Mouse (Mus musculus) limb, embryonic 10.5 days (tissue): ENCODE measurements around the gene Kdm2b. TPM values are rescaled to one million over a fixed set of nuclear protein-coding genes. Genes with fewer than 3 reads are reported as not detected.

Experiments
- DNase-seq: peaks from one replicate; pipeline ENCODE4 v3.0.0-alpha.2; 2017; ENCODE audit warnings: low spot score
- H3K27ac ChIP-seq: fragments of 300-500 bp; sonication (generic); 2 replicates; pipeline ENCODE4 v1.5.1; 2016; ENCODE audit warnings: mild to moderate bottlenecking
- H3K27me3 ChIP-seq: fragments of 300-500 bp; sonication (generic); 2 replicates; pipeline ENCODE4 v1.6.1; 2016; ENCODE audit warnings: low read depth, mild to moderate bottlenecking; ENCODE audit not compliant: poor library complexity, severe bottlenecking
- H3K36me3 ChIP-seq: fragments of 300-500 bp; sonication (generic); 2 replicates; pipeline ENCODE4 v1.6.1; 2016; ENCODE audit warnings: mild to moderate bottlenecking, moderate library complexity
- H3K4me1 ChIP-seq: fragments of 300-500 bp; sonication (generic); 2 replicates; pipeline ENCODE4 v1.6.1; 2016
- H3K4me3 ChIP-seq: fragments of 300-500 bp; sonication (generic); 2 replicates; pipeline ENCODE4 v1.5.1; 2016; ENCODE audit warnings: mild to moderate bottlenecking, moderate library complexity
- H3K9me3 ChIP-seq: fragments of 300-500 bp; sonication (generic); replicated peaks from 2 replicates; pipeline ENCODE4 v1.6.1; 2016; ENCODE audit warnings: mild to moderate bottlenecking
- WGBS: fragments of 180-500 bp; shearing (Covaris S2); methylation state at CpG from one replicate; pipeline ENCODE4 v1.1.7; 2016; 5-methylcytosine and 5-hydroxymethylcytosine counted together
- polyA plus RNA-seq: library from polyadenylated mRNA; unstranded; fragments of >200 nt; fragmentation: Nextera tagmentation; extraction: Ambion mirVana; gene quantifications from 2 replicates; pipeline ENCODE4 v1.2.1, GENCODE M21; 2016

Kdm2b gene
- polyA plus RNA-seq, 1 experiment from 2014 or later, result 108 TPM

DNA sequence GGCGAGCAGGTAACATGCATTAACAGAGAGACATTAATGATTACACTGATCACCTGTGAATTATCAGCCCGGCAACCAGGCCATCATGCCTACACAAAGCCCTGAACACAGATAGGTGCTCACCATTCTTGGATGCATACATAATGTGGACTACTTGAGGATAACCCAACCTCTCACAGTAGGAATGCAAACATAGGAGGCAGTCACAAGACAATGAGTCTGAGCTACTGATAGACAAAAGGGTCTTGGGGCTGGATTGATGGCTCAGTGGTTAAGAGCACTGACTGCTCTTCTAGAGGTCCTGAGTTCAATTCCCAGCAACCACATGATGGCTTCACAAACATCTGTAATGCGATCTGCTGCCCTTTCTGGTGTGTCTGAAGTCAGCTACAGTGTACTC is 117.0 kb downstream of the Kdm2b start:
- no peaks in the 10 kb centered on the region for H3K4me1 ChIP-seq
- H3K36me3 ChIP-seq, result peaks cover 86% of the 10 kb centered on the region
- no peaks in the 10 kb centered on the region for H3K27me3 ChIP-seq
- DNase-seq, result no peak
- whole genome bisulfite sequencing, result 95% methylated on average over 3 of the region's 3 CpGs
- no peaks in the 10 kb centered on the region for H3K9me3 ChIP-seq
- H3K4me3 ChIP-seq, result no peak overlapping the region
- no peak overlapping the region for H3K27ac ChIP-seq

DNA sequence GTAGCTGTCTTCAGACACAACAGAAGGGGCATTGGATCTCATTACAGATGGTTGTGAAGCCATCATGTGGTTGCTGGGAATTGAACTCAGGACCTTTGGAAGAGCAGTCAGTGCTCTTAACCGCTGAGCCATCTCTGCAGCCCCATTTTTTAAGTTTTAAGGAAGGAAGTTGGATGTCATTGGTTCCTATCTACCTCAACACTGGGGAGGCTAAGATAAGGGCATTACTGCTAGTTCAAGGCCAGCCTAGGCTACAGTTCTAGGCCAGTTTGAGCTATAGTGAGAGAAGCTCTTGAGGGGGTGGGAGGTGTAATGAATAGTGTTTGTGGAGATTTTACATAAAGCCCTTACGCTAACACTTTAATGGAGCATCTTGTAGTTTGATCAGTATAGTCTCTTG is 126.6 kb downstream of the Kdm2b start:
- WGBS, result 91% methylated on average over 2 of the region's 2 CpGs
- no peaks in the 10 kb centered on the region for H3K27me3 ChIP-seq
- no peaks in the 10 kb centered on the region for H3K9me3 ChIP-seq
- no peak overlapping the region for H3K27ac ChIP-seq
- no peak overlapping the region for H3K4me3 ChIP-seq
- no peak for DNase-seq
- peaks cover 80% of the 10 kb centered on the region for H3K36me3 ChIP-seq
- H3K4me1 ChIP-seq, result no peaks in the 10 kb centered on the region

DNA sequence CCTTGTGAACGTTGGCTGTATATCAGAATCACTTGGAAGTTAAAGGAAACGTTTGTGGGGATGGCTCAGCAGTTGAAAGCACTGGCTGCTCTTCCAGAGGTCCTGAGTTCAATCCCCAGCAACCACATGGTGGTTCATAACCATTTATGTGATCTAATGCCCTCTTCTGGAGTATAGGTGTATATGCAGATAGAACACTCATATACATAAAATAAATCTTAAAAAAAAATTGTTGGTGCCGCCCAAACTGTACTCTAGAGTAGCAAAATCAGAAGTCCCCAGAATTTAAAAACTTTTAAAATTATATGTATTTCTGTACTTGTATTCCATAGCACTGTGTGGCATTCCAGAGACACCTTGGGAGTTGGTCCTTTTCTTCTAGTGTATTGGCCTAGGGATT is 133.8 kb downstream of the Kdm2b start:
- Histone ChIP-seq H3K4me3 (no peak overlapping the region), H3K36me3 (peaks cover 30% of the 10 kb centered on the region), H3K27me3 (no peaks in the 10 kb centered on the region), H3K9me3 (no peaks in the 10 kb centered on the region), H3K27ac (no peak overlapping the region), H3K4me1 (peaks cover 8% of the 10 kb centered on the region)
- no peak for DNase-seq
- 82% methylated on average over 3 of the region's 3 CpGs for WGBS

DNA sequence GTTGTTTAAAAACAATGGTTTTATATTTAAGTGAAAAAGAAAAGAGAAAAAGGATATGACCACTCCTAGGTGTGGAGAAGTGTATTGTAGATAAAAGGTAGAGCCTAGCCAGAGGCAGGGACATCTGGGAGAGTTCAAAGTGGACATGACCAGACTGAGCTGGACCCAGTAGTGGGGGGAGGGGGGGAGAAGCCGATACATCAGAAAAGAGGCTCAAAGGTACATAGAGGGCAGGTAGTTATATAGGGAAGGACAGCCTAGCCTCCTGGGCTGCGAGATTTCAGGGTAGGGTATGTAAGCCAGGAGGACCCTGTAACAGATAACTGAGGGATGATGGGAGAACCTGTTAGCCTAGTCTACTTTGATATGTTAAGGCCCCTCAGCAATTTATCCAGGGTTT is 137.0 kb downstream of the Kdm2b start:
- Histone ChIP-seq H3K4me1 (peaks cover 22% of the 10 kb centered on the region), H3K9me3 (no peaks in the 10 kb centered on the region), H3K27ac (no peak overlapping the region), H3K27me3 (no peaks in the 10 kb centered on the region), H3K36me3 (peaks cover 20% of the 10 kb centered on the region), H3K4me3 (no peak overlapping the region)
- no peak for DNase-seq
- 82% methylated on average over 2 of the region's 2 CpGs for WGBS

DNA sequence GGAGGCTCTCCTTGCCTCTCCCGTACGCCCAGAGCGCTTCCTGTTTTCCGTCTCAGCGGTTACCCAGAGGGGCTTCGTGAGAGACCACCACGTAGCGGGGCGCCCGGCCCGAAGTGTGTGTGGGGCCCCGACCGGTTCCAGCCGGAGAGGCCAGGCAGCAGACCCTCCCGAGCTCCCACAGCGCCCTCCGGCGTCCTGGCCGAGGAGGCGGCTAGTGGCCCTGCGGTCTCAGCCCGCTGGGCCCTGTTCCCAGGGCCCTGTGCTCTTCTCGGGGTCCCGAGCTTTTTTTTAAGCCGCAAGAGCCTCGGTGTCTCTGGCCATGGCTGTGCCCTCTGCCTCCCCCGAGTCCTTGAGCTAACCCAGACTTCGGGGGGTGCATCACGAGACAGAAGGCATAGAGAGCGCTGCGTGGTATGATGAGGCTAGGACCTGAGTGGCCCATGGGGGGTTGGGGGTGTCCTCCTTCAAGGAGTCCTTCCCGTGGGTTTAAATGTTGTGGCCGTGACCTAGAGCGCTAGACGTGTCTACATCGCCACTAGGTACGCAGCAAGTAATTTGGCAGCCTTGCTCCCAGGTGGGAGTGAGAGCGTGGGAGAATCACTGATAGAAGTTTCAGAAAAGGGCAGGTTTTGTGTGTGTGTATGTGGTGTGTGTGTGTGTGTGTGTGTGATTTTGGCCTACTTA is 139.2 kb downstream of the Kdm2b start:
- DNase-seq, result no peak
- peak overlapping the region; percentile 93 for H3K27ac ChIP-seq
- H3K4me3 ChIP-seq, result peak overlapping the region; percentile 93
- 1% methylated on average over 38 of the region's 38 CpGs for WGBS
- no peaks in the 10 kb centered on the region for H3K27me3 ChIP-seq
- peaks cover 22% of the 10 kb centered on the region for H3K4me1 ChIP-seq
- no peaks in the 10 kb centered on the region for H3K36me3 ChIP-seq
- H3K9me3 ChIP-seq, result no peaks in the 10 kb centered on the region

DNA sequence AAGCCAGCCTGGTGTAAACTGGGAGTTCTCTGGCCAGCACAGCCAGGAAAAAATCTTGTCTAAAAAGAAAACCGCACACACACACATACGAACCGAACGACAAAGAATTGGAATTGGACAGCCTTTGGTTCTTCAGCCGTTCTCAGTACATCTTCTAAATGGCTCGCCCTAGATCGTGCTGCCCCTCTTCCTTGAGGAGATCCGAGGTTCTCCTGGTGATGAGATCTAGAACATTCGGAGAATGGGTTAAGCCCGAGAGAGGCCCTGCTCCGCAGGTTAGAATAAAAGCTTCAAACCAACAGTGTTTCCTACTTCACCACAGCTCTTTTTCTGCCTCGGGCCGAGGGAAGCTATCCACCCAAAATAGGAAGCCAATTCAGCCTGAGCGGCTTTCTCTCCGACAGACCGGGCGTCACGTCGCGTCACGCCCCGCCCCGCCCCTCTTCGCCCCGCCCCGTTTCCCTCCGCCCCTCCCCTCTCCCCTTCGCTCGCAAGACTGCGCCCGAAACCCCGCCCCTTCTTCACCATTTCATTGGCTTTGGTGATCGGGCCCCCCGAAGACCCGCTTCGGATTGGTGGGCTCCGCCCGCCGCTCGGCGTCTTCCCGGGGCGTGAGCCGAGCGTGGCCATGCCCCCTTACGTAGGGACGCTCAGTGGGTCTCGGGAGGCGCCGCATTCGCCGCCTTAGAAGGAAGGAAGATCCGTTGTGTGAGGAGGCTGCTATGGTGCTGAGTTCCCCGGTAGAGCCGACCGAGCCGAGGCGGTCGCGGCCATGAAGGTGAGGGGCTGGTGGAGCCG is 139.9 kb downstream of the Kdm2b start, which contains the start of gene Rnf34:
TSS of gene Rnf34 (plus strand) at position 528 of the 798 bp plus-strand sequence.
- peak within 1 kb of the TSS; percentile 93 for H3K4me3 ChIP-seq
- peak; percentile 97 for DNase-seq
- 1% methylated on average over 61 of the region's 61 CpGs for WGBS
- no peaks in the 10 kb centered on the region for H3K9me3 ChIP-seq
- H3K36me3 ChIP-seq, result no peaks in the 10 kb centered on the region
- no peaks in the 10 kb centered on the region for H3K27me3 ChIP-seq
- H3K27ac ChIP-seq, result peak within 1 kb of the TSS; percentile 93
- peaks cover 22% of the 10 kb centered on the region for H3K4me1 ChIP-seq

DNA sequence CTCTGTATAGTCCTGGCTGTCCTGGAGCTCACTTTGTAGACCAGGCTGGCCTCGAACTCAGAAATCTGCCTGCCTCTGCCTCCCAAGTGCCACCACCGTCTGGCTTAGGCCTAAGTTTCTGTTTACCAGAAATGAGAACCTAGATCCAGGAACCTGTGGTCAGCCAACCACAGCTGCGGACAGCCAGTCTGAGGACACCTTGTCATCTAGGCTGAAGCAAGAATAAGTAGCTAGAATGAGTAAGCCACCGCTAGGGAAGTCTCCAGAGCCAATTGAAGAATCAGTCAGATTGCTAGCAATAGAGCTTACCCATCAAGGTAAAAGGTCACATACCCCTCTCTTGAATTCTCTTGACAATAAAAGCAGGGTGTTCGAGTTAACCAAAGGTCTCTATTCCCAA is 145.8 kb downstream of the Kdm2b start:
- no peak for DNase-seq
- no peaks in the 10 kb centered on the region for H3K27me3 ChIP-seq
- H3K36me3 ChIP-seq, result no peaks in the 10 kb centered on the region
- H3K27ac ChIP-seq, result no peak overlapping the region
- no peak overlapping the region for H3K4me3 ChIP-seq
- 90% methylated on average over 5 of the region's 5 CpGs for WGBS
- no peaks in the 10 kb centered on the region for H3K9me3 ChIP-seq
- H3K4me1 ChIP-seq, result no peaks in the 10 kb centered on the region

DNA sequence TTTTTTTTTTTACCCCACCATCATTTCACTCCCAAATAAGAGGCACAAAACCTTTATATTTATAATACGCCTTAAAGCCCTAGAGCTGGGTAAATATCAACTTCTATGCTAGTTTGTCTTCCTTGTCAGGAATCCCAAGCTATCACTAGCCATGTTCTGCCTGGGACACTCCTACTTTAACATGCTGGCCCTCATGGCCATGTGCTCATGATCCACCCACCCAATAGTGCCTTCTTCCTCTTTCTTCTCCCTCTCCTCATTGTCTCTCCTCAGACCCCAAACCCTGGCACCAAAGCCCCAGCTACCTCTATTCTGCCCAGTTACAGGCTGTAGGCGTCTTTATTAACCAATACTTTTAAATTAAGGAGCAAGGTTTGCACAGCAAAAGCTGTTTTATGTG is 148.5 kb downstream of the Kdm2b start:
- H3K27ac ChIP-seq, result no peak overlapping the region
- DNase-seq, result no peak
- no peaks in the 10 kb centered on the region for H3K4me1 ChIP-seq
- H3K4me3 ChIP-seq, result no peak overlapping the region
- H3K36me3 ChIP-seq, result no peaks in the 10 kb centered on the region
- no peaks in the 10 kb centered on the region for H3K9me3 ChIP-seq
- no peaks in the 10 kb centered on the region for H3K27me3 ChIP-seq
- WGBS, result 80% methylated on average over 2 of the region's 2 CpGs

DNA sequence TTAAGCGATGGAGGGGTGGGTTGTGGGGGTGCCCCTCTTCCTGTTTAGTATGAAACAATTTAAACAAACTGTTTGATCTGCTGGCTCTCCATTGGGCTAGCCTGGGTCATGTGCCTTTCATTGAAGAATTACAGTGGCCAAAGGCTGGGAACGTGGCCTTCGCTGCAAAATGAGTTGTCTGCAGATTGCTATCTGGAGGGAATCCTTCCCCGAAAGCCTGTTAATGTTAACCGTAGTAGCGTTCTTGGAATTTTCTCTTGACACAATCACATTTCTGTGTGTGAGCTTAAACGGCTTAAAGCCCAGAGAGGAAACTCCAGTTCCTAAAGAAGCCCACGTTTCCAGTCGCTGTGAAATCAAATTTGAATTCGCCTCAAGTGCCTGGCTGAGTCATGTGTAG is 156.6 kb downstream of the Kdm2b start:
- 83% methylated on average over 10 of the region's 10 CpGs for WGBS

DNA sequence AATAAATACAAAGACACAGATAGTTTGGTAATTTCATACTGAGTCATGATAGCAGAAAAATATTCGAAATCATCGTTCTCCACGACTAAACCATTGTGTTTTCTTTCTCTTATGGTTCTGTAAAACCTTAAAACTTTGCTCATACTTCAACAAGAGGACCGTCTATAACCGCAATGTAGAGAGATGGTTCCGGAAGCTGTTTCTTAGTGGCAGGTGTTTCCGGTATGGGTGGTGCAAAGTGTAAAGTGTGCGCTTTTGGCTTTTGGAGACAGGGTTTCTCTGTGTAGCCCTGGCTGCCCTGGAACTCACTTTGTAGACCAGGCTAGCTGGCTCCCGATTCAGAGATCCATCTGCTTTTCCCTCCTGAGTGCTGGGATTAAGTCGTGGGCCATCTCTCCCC is 157.1 kb downstream of the Kdm2b start:
- no peaks in the 10 kb centered on the region for H3K4me1 ChIP-seq
- H3K27me3 ChIP-seq, result no peaks in the 10 kb centered on the region
- no peak overlapping the region for H3K27ac ChIP-seq
- H3K4me3 ChIP-seq, result no peak overlapping the region
- no peak for DNase-seq
- no peaks in the 10 kb centered on the region for H3K9me3 ChIP-seq
- H3K36me3 ChIP-seq, result no peaks in the 10 kb centered on the region
- WGBS, result 88% methylated on average over 10 of the region's 10 CpGs

More for the DNA sequence above, 156.6 kb downstream of the Kdm2b start:
- DNase-seq, result no peak
- Histone ChIP-seq H3K27ac (no peak overlapping the region), H3K9me3 (no peaks in the 10 kb centered on the region), H3K27me3 (no peaks in the 10 kb centered on the region), H3K4me1 (no peaks in the 10 kb centered on the region), H3K4me3 (no peak overlapping the region), H3K36me3 (no peaks in the 10 kb centered on the region)

DNA sequence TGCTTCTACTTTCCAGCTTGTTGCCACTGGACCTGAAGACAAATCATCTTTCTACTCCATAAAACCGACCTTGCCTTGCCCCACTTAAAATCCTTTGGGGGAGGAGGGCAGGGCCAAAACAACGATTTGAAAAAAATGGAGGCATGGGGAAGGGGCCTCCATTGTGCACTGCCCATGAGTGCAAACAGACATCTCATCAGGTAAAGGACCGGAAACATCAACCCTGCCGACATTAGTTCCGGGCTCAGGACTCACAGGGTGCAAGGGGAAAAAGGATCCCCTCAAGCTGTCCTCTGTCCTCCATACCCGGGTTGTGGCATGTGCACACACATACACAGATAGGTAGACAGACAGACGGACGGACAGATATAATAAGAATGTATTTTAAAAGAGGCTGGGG is 164.5 kb downstream of the Kdm2b start:
- Histone ChIP-seq H3K4me1 (peaks cover 3% of the 10 kb centered on the region), H3K27me3 (no peaks in the 10 kb centered on the region), H3K27ac (no peak overlapping the region), H3K9me3 (no peaks in the 10 kb centered on the region), H3K36me3 (no peaks in the 10 kb centered on the region), H3K4me3 (no peak overlapping the region)
- 86% methylated on average over 8 of the region's 8 CpGs for WGBS
- no peak for DNase-seq

DNA sequence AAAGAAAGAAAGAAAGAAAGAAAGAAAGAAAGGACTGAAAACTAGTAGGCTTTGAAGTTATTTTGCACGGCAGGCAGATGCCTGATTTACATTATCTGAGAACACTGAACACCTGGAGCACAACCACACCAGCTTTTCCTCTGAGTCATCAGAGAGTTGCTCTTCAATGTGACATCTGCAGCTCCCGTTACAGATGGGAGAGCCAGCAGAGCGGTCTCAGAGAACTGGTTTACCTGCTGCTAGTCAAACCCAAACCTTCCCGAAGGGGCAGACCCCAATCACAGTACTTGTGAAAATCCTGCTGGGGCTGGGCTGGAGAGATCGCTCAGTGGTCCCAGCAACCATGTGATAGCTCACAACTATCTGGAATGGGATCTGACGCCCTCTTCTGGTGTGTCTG is 165.2 kb downstream of the Kdm2b start:
- 74% methylated on average over 6 of the region's 6 CpGs for WGBS
- H3K27ac ChIP-seq, result no peak overlapping the region
- H3K9me3 ChIP-seq, result no peaks in the 10 kb centered on the region
- no peak overlapping the region for H3K4me3 ChIP-seq
- peaks cover under 1% of the 10 kb centered on the region for H3K36me3 ChIP-seq
- H3K4me1 ChIP-seq, result peaks cover 7% of the 10 kb centered on the region
- no peak for DNase-seq
- no peaks in the 10 kb centered on the region for H3K27me3 ChIP-seq

DNA sequence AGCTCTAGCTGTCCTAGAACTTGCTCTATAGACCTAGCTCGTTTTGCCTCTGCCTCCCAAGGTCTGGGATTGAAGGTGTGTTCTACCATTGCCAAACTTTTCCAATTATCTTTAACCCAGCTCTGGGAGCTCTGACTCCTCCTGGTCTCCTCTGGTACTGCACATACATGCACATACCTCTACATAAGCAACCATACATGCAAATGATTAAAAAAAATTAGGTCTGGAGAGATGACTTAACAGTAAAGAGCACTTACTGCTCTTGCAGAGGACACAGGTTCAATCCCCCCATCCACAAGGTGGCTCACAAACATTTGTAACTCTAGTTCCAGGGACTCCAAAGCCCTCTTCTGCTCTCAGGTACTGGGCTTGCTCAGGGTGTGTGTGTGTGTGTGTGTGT is 165.6 kb downstream of the Kdm2b start:
- WGBS, result 76% methylated on average over 1 of the region's 1 CpGs
- Histone ChIP-seq H3K9me3 (no peaks in the 10 kb centered on the region), H3K4me3 (no peak overlapping the region), H3K36me3 (peaks cover 6% of the 10 kb centered on the region), H3K27ac (no peak overlapping the region), H3K4me1 (peaks cover 7% of the 10 kb centered on the region), H3K27me3 (no peaks in the 10 kb centered on the region)
- no peak for DNase-seq
